Mouse (Mus musculus): Measurements from ENCODE around the gene Cacnb4. TPM values are rescaled to one million over a fixed set of nuclear protein-coding genes. Genes with fewer than 3 reads are reported as not detected.
A peak's percentile ranks its signal among the peaks of the same experiment; 100 is the strongest.

Gene Cacnb4
- polyA plus RNA-seq, 1 experiment from 2014 or later = 1.4 TPM

DNA sequence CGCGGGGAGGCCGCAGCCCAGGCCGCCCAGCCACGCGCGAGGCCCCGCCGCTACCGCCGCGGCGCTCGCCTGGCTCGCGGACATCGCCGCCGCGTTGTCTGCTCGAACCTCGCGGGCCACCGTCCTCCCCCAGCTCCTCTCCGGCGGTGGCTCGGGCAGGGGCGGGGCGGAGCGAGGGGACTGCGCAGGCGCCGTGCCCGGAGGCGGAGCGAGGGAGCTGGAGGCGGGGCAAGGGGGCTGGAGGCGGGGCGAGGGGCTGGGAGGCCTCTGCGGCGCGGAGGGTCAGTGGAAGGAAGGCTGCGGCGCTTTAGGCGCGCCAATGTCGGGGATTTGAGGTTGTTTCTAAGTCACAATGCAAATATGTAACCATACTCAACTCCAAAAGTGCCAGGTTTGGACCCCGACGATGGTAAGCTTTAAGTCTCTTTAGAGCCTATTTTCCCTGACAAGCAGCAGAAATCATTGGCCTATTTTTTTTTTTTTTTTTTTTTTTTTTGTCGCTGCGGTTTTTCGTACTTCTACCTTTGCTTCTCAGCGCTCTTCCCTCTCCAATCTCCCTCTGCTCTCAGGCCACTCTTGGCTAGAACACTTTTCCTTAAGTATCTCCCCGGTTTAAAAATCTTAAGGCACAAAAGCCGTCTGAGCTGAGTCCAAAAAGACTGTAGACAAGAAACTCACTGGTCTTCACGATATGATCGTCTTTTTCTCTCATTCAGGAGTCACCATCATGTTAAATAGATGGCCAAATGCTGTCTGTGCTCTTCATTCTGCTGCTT, 251.7 kb downstream of the Cacnb4 start, which contains the start of gene Arl5a:
Gene Arl5a (minus strand): TSS at position 155 of the 776 bp plus-strand sequence.
- Histone ChIP-seq H3K4me2 (replicated peaks) (peak within 1 kb of the TSS; percentile 74), H3K9me3 (no peaks in the 10 kb centered on the region), H3K36me3 (no peaks in the 10 kb centered on the region), H3K4me3 (peak within 1 kb of the TSS; percentile 95), H3K4me1 (peaks cover 20% of the 10 kb centered on the region), H3K27ac (peak within 1 kb of the TSS; percentile 92), H3K9ac (peak within 1 kb of the TSS; percentile 95), H3K27me3 (no peaks in the 10 kb centered on the region)
- 1% methylated on average over 52 of the region's 57 CpGs for WGBS
- ATAC-seq (ENCODE audit: insufficient number of reproducible peaks, insufficient read depth, low FRiP score, low TSS enrichment) = peak; percentile 91

DNA sequence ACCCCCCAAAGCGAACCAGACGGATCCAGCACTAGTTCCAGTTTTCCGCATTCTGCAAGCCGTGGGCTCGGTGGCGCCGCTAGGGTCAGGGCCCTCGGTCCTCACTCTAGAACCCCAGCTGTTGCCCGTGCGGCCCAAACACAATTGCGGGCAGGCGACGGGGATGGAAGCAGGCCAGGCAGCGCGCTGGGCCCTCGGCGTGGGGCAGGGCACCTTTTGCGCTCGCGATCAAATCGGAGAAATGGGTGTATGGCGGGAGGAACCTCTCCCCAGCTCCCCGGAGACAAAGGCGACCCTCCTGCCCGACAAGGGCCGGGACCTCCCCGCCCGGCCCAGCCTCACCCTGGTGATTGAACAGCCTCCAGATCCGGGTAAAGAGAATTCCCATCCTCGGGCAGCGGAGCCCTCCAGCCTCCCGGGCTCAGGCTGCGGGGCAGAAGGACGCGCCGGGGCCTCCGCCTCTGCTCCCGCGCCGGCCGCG, 252.3 kb downstream of the Cacnb4 start:
- no peaks in the 10 kb centered on the region for H3K36me3 ChIP-seq
- H3K4me1 ChIP-seq = peaks cover 20% of the 10 kb centered on the region
- no peaks in the 10 kb centered on the region for H3K27me3 ChIP-seq
- WGBS = under 1% methylated on average over 40 of the region's 42 CpGs
- peak overlapping the region; percentile 95 for H3K4me3 ChIP-seq
- peak overlapping the region; percentile 95 for H3K9ac ChIP-seq
- ATAC-seq (ENCODE audit: insufficient number of reproducible peaks, insufficient read depth, low FRiP score, low TSS enrichment) = peak; percentile 84
- no peaks in the 10 kb centered on the region for H3K9me3 ChIP-seq
- H3K27ac ChIP-seq = peak overlapping the region; percentile 92
- peak overlapping the region; percentile 74 for H3K4me2 ChIP-seq (replicated peaks)

DNA sequence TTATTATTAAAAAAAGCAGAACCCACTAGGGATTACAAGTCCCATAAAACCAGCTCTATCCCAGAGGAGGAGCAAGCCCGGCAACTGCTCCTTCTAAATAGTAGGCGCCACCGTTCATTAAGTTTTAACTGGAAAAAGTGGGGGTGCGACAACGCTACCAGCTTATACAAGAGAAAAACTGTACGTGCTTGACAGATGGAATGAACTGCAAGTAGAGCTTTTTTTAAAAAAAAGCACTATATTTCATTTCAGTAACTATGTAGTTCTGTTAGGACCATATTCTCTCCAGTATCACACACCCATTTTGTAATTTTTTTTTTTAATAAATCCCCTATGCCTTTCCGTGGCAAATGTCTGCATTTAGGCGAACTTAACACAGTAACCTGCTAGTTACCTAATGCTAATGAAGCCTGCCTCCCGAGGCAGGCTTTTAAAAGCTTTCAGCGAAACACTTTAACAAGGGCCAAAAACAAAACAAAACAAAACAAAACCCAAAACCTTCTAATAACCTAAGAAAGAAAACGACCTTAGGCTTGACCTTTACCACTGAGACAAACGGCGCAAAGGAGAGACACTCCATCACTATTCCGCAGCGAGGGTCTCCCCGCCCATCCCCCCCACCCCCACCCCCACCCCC, 252.9 kb downstream of the Cacnb4 start:
- Histone ChIP-seq H3K36me3 (no peaks in the 10 kb centered on the region), H3K4me3 (peak overlapping the region; percentile 95), H3K4me1 (peaks cover 20% of the 10 kb centered on the region), H3K27ac (no peak overlapping the region), H3K9me3 (no peaks in the 10 kb centered on the region), H3K27me3 (no peaks in the 10 kb centered on the region), H3K4me2 (replicated peaks) (peak overlapping the region; percentile 74), H3K9ac (peak overlapping the region; percentile 95)
- WGBS = 2% methylated on average over 16 of the region's 16 CpGs
- no peak for ATAC-seq (ENCODE audit: insufficient number of reproducible peaks, insufficient read depth, low FRiP score, low TSS enrichment)

DNA sequence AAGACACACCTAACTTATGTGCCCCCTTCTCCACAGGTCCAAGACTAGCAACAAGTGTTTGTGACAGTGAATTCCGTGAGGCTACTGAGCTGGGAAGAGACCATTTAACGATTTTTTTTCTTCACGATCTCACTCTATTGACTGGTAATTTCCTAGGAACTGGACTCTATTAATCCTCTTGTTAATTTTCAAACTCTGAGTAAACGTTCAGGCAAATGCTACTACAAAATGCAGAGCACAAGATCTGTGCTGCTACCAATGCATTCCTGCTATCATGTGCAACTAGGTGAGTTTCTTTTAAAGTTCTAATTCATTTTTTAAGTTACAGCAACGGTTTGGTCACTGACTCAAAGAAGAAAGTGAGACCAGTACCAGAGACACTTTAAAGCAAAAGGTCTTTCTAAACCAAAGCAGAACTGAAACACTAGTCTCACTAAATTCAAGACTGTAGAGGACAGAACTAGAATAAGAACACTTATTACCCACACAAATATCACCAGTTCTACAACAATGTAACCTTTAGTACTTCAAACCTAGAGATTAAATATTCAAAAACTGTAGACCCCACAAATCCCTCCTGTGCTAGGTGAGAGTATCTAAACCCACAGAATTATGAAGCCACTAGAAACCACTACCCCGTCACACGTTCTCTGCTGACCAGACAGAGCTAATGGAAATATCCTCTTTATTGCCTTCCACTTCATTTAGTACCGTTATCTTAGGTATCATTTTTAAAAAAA, 253.6 kb downstream of the Cacnb4 start:
- Histone ChIP-seq H3K9me3 (no peaks in the 10 kb centered on the region), H3K36me3 (no peaks in the 10 kb centered on the region), H3K4me3 (peak overlapping the region; percentile 95), H3K4me1 (peaks cover 20% of the 10 kb centered on the region), H3K4me2 (replicated peaks) (peak overlapping the region; percentile 74), H3K27ac (no peak overlapping the region), H3K9ac (peak overlapping the region; percentile 95), H3K27me3 (no peaks in the 10 kb centered on the region)
- WGBS = 57% methylated on average over 8 of the region's 8 CpGs
- no peak for ATAC-seq (ENCODE audit: insufficient number of reproducible peaks, insufficient read depth, low FRiP score, low TSS enrichment)

DNA sequence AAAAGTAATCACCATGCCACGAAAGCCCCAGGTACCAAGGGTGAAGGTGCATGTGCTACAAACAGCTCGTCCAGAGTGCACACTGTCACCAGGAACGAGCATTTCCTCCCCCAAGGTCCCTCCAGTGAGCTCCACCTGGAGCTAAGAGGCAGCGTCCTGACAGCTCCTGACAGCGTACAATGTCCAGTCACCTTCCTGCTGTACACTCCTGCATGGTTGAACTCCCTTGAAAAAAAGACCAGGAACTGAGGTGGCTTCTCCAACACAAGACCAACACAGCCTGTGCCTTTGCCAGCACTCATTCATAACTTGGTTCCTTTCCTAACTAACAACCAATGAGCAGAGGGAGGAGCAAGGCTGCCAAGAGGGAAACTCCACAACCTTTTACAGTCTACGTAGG, 255.4 kb downstream of the Cacnb4 start:
- Histone ChIP-seq H3K9me3 (no peaks in the 10 kb centered on the region), H3K4me1 (peaks cover 20% of the 10 kb centered on the region), H3K9ac (no peak overlapping the region), H3K36me3 (peaks cover 9% of the 10 kb centered on the region), H3K27ac (no peak overlapping the region), H3K27me3 (no peaks in the 10 kb centered on the region), H3K4me3 (no peak overlapping the region), H3K4me2 (replicated peaks) (no peak overlapping the region)
- ATAC-seq (ENCODE audit: insufficient number of reproducible peaks, insufficient read depth, low FRiP score, low TSS enrichment) = no peak
- WGBS = 65% methylated on average over 6 of the region's 6 CpGs

DNA sequence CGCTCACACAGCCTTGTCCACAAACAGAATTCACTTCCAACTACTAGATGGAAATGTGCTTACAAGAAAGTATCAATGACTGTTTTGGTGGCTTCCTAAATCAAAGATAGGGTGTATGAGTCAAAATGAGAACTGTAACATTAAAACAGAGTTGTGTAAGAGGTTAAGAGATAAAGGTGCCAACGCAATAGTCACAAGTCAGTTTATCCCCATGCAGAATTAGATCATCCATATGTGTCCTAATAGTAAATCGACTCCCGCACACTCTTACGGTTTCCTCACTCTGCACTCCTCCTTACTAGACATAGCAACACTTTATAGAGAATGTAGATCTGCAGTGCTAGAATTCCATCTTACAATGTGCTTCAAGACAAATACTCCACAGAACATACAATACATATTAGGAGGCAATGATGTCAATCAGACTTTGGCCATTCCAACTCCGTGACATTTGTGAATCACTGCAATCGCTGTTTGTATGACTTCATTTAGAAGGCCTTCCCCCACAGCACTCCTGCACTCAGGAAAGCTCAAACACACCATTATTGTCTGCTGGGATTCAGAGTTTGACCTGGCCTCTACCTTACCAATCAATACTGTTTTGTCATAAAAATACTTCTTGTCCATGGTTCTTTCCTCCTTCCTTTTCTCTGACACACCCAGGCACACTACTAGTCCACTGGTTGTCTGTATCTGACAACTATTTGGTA, 256.5 kb downstream of the Cacnb4 start:
- WGBS = 87% methylated on average over 7 of the region's 7 CpGs
- Histone ChIP-seq H3K27me3 (no peaks in the 10 kb centered on the region), H3K36me3 (peaks cover 20% of the 10 kb centered on the region), H3K4me3 (no peak overlapping the region), H3K4me1 (peaks cover 20% of the 10 kb centered on the region), H3K9ac (no peak overlapping the region), H3K4me2 (replicated peaks) (no peak overlapping the region), H3K9me3 (0 out of 2 replicates have a peak, but pooled peaks cover 5% of the 10 kb centered on the region), H3K27ac (no peak overlapping the region)
- ATAC-seq (ENCODE audit: insufficient number of reproducible peaks, insufficient read depth, low FRiP score, low TSS enrichment) = no peak

DNA sequence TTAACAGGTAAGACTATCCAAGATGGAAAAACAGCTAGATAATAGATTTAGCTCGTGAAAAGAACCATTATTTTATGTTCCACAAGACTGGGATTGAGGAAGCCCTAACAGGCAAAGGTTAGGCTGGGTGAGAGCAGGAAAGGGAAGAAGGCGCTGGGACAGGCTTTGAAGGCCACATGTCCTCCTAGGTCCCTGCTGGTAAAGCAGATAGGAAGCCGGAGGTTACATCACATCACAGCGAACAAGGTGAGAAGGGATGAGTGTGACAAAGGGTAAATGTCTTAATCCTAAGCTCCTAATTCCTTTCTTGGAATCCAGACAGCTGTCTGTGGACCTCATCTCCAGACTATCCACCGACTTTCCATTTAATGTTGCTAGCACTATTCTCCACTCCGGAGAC, 257.3 kb downstream of the Cacnb4 start:
- Histone ChIP-seq H3K4me1 (peaks cover 20% of the 10 kb centered on the region), H3K27ac (no peak overlapping the region), H3K4me2 (replicated peaks) (no peak overlapping the region), H3K27me3 (no peaks in the 10 kb centered on the region), H3K9ac (no peak overlapping the region), H3K9me3 (0 out of 2 replicates have a peak, but pooled peaks cover 5% of the 10 kb centered on the region), H3K4me3 (no peak overlapping the region), H3K36me3 (peaks cover 21% of the 10 kb centered on the region)
- 82% methylated on average over 6 of the region's 6 CpGs for WGBS
- ATAC-seq (ENCODE audit: insufficient number of reproducible peaks, insufficient read depth, low FRiP score, low TSS enrichment) = no peak

DNA sequence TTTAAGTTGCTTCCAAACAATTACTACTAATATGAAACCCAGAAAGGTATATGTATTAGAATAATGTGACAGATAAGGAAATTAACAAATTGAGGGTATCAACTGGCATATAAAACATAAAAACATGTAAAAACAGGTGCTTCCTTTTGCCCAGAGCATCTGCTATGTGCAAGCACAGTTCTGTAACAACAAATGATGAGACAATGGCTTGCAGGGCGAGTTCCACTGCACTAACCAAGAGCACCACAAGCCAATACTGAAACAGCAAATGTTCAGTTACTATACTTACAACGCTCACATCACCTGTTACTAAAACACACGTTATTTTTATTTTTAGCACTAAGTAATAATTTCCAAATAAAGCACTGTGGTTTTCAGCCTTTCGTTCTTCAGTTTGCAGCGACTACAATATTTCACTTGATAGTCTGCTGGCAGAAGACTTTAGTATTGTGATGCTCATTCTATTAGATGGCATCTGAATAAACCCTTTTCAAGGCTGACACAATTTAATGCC, 264.1 kb downstream of the Cacnb4 start:
- Histone ChIP-seq H3K27me3 (no peaks in the 10 kb centered on the region), H3K4me3 (no peak overlapping the region), H3K9me3 (peaks cover 26% of the 10 kb centered on the region), H3K4me2 (replicated peaks) (no peak overlapping the region), H3K9ac (no peak overlapping the region), H3K27ac (no peak overlapping the region), H3K4me1 (no peaks in the 10 kb centered on the region), H3K36me3 (peaks cover 74% of the 10 kb centered on the region)
- 97% methylated on average over 5 of the region's 5 CpGs for WGBS
- ATAC-seq (ENCODE audit: insufficient number of reproducible peaks, insufficient read depth, low FRiP score, low TSS enrichment) = no peak

DNA sequence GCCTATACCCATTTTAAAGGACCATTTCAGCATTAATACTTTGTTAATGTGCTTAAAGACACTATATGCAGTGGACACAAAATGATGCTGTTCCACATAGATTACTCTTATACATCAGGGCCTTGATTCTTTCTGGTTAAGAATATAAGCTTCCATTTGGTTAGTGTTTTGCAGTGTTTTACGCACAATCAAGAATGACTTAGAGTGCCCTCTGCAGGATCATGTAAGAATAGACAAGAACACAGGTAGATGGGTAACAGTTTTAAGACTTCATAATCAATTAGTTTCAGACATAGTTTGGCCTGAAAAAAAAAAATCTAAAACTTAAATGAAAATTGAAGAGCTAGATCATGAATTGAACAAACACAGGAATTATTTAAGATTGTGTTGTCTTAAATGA, 270.2 kb downstream of the Cacnb4 start:
- no peak overlapping the region for H3K27ac ChIP-seq
- H3K27me3 ChIP-seq = no peaks in the 10 kb centered on the region
- no peaks in the 10 kb centered on the region for H3K4me1 ChIP-seq
- no peak overlapping the region for H3K4me3 ChIP-seq
- ATAC-seq (ENCODE audit: insufficient number of reproducible peaks, insufficient read depth, low FRiP score, low TSS enrichment) = no peak
- WGBS = 96% methylated on average over 1 of the region's 1 CpGs
- H3K4me2 ChIP-seq (replicated peaks) = no peak overlapping the region
- H3K9me3 ChIP-seq = peaks cover 21% of the 10 kb centered on the region
- H3K36me3 ChIP-seq = peaks cover 64% of the 10 kb centered on the region
- no peak overlapping the region for H3K9ac ChIP-seq

DNA sequence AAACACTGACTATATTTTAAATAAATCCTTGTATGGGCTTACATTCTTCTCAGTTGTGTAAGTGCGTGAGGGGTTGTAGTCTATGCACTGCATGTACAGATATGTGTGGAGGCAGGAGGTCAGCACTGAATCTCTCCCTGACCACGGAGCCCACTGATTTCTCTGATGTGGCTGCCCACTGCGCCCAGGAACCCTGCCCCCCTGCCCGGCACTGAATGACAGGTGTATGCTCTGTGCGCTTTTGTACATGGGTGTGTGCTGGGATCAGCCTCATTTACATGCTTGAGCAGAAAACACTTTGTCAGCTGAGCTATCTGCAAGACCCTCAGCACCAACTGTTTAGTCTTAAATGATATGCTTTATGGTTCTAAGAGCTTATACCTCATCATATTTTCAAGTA, 271.4 kb downstream of the Cacnb4 start:
- no peaks in the 10 kb centered on the region for H3K4me1 ChIP-seq
- peaks cover 10% of the 10 kb centered on the region for H3K9me3 ChIP-seq
- no peak overlapping the region for H3K4me3 ChIP-seq
- H3K36me3 ChIP-seq = peaks cover 58% of the 10 kb centered on the region
- 93% methylated on average over 5 of the region's 5 CpGs for WGBS
- H3K4me2 ChIP-seq (replicated peaks) = no peak overlapping the region
- ATAC-seq (ENCODE audit: insufficient number of reproducible peaks, insufficient read depth, low FRiP score, low TSS enrichment) = no peak
- H3K27me3 ChIP-seq = no peaks in the 10 kb centered on the region
- no peak overlapping the region for H3K9ac ChIP-seq
- H3K27ac ChIP-seq = no peak overlapping the region

DNA sequence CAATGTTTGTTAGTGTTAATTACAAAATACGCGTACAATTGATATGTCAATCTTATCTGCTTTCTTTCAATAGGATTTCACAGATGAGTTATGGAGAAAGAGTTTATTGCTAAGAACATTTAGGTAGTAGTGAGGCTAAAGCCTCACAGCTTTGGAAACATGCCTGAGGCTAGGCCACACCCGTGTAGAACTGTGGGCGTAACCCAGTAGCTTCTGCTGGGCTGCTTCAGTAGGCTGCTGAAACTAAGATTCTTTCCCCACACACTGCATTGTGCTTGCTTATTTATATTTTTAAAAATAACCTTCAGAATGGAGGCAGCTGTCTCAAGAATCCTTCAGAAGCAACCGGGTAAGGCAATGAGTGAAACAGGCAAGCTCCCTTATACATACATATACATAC, 282.1 kb downstream of the Cacnb4 start:
- no peak overlapping the region for H3K9ac ChIP-seq
- no peak for ATAC-seq (ENCODE audit: insufficient number of reproducible peaks, insufficient read depth, low FRiP score, low TSS enrichment)
- H3K4me3 ChIP-seq = no peak overlapping the region
- 86% methylated on average over 5 of the region's 5 CpGs for WGBS
- H3K4me1 ChIP-seq = no peaks in the 10 kb centered on the region
- no peak overlapping the region for H3K4me2 ChIP-seq (replicated peaks)
- no peaks in the 10 kb centered on the region for H3K9me3 ChIP-seq
- no peaks in the 10 kb centered on the region for H3K27me3 ChIP-seq
- H3K36me3 ChIP-seq = peaks cover 6% of the 10 kb centered on the region; the same call in 1 of the 2 replicates
- no peak overlapping the region for H3K27ac ChIP-seq

Measured in embryonic facial prominence, embryonic 12.5 days (tissue).